Mouse (Mus musculus): Measurements from ENCODE around the gene Sik3.

DNA sequence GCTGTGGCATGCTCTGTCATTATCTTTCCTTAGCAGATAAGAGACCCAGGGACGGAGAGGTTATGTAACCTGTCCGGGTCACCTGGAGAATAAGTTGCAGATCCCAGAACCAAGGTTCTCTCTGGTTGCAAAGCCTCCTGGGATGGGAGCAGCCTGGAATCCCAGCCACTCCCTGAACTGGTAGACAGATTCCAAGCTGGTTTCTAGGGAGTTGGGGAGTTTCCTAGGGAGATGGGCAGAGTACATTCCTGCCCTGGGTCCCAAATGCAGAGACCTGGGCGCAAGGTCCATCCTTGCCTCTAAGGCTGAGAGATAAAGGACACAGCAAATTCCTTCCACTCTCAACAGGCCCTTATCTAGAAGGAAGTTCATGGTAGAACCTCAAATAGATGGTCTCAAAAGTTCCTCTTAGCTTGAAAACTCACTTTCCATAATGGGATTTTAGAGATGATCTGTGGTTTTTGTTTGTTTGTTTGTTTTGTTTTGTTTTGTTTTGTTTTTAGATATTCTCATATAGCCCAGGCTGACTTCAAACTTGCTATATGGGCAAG is 214.5 kb downstream of the Sik3 start:
- TF ChIP-seq POLR2A (IDR thresholded peaks at IDR 0.05; ENCODE audit: extremely low read depth, insufficient read depth, low read length), result no peak
- TF ChIP-seq CTCF (IDR thresholded peaks at IDR 0.05; ENCODE audit: extremely low read depth, insufficient read depth, low read length), result no peak

Measured in cortical plate, adult 2 months (tissue).